Mouse (Mus musculus): ENCODE results near the gene Fndc5. TPM values are rescaled to one million over a fixed set of nuclear protein-coding genes. Genes with fewer than 3 reads are reported as not detected.

The Fndc5 gene
- total RNA-seq, 2 experiments from 2014 or later: 70.9 to 75.6 TPM

Other genes starting within 250 kb of the Fndc5 start
- 10 to 100 TPM; 31.1 to 33.6 TPM for gene Azin2, start 174.6 kb upstream of the Fndc5 start, total RNA-seq (2021)
- gene Ak2, start 145.0 kb upstream of the Fndc5 start, total RNA-seq (2021): 10 to 100 TPM; 26.1 to 28.8 TPM
- gene Rnf19b, start 78.7 kb upstream of the Fndc5 start, total RNA-seq (2021): 10 to 100 TPM; 51.9 to 54.0 TPM
- gene Tmem54, start 31.5 kb upstream of the Fndc5 start, total RNA-seq (2021): not detected
- gene Hpca, start 15.0 kb upstream of the Fndc5 start, total RNA-seq (2021): 1,000 to 10,000 TPM; 1,833 to 1,912 TPM
- 10 to 100 TPM; 32.3 to 37.9 TPM for gene S100pbp, start 52.7 kb downstream of the Fndc5 start, total RNA-seq (2021)
- gene Yars, start 52.8 kb downstream of the Fndc5 start, total RNA-seq (2021): 100 to 1,000 TPM in 1 of 2 experiments, 10 to 100 TPM in 1; 96.1 to 101 TPM
- 10 to 100 TPM; 10.7 to 11.7 TPM for gene C77080, start 124.4 kb downstream of the Fndc5 start, total RNA-seq (2021)
- 1 to 10 TPM; 1.2 TPM for gene Sync, start 150.6 kb downstream of the Fndc5 start, total RNA-seq (2021)
- gene Rbbp4, start 198.4 kb downstream of the Fndc5 start, total RNA-seq (2021): 100 to 1,000 TPM; 130 to 131 TPM
- gene Zbtb8os, start 198.7 kb downstream of the Fndc5 start, total RNA-seq (2021): 10 to 100 TPM; 23.7 to 26.3 TPM
- 1 to 10 TPM; 6.1 to 6.3 TPM for gene Zbtb8a, start 241.1 kb downstream of the Fndc5 start, total RNA-seq (2021)

All from layer of hippocampus, postnatal 14 days (tissue).